Mouse (Mus musculus) myocyte (in vitro differentiated cells): ENCODE measurements around the gene Nlrp6.

Source experiments
- CEBPB ChIP-seq: IDR thresholded peaks from 2 replicates; pipeline ENCODE4 v1.6.1; 2011; ENCODE audit warnings: mild to moderate bottlenecking, moderate library complexity; ENCODE audit not compliant: poor library complexity, insufficient read depth, severe bottlenecking
- E2F4 ChIP-seq: IDR thresholded peaks from one replicate; pipeline ENCODE4 v1.6.1; 2011; ENCODE audit warnings: mild to moderate bottlenecking, control low read depth, moderate library complexity; ENCODE audit not compliant: insufficient read depth
- MAX ChIP-seq: IDR thresholded peaks from one replicate; pipeline ENCODE4 v1.6.1; 2011; ENCODE audit warnings: low read depth, mild to moderate bottlenecking, control low read depth
- MYOD1 ChIP-seq, 3 experiments: IDR thresholded peaks; one replicate each; pipeline ENCODE4 v1.6.1; 2011; ENCODE audit warnings: control low read depth in 2 of 3, low read depth in 2 of 3, mild to moderate bottlenecking in 2 of 3, moderate library complexity in 1 of 3; ENCODE audit not compliant: insufficient read length in 2 of 3, control insufficient read depth in 1 of 3
- MYOG ChIP-seq, 3 experiments: IDR thresholded peaks; one replicate each; pipeline ENCODE4 v1.6.1; 2011; ENCODE audit warnings: control low read depth in 2 of 3, low read depth in 2 of 3, mild to moderate bottlenecking in 2 of 3; ENCODE audit not compliant: insufficient read length in 2 of 3, control insufficient read depth in 1 of 3, insufficient read depth in 1 of 3
- POLR2A ChIP-seq: IDR thresholded peaks from one replicate; pipeline ENCODE4 v1.6.1; 2011; ENCODE audit warnings: low read depth, mild to moderate bottlenecking, control low read depth, moderate library complexity; ENCODE audit not compliant: insufficient read length
- POLR2AphosphoS2 ChIP-seq: IDR thresholded peaks from one replicate; pipeline ENCODE4 v1.6.1; 2011; ENCODE audit warnings: low read depth, control low read depth; ENCODE audit not compliant: insufficient read length
- REST ChIP-seq: IDR thresholded peaks from one replicate; pipeline ENCODE4 v1.6.1; 2011; ENCODE audit warnings: mild to moderate bottlenecking, control low read depth, moderate library complexity; ENCODE audit not compliant: insufficient read depth, insufficient read length
- TCF12 ChIP-seq: IDR thresholded peaks from one replicate; pipeline ENCODE4 v1.6.1; 2011; ENCODE audit warnings: mild to moderate bottlenecking, control low read depth; ENCODE audit not compliant: poor library complexity, insufficient read depth, severe bottlenecking
- TCF3 ChIP-seq: IDR thresholded peaks from one replicate; pipeline ENCODE4 v1.6.1; 2011; ENCODE audit warnings: low read depth, control low read depth; ENCODE audit not compliant: insufficient read length
- USF1 ChIP-seq: IDR thresholded peaks from one replicate; pipeline ENCODE4 v1.6.1; 2011; ENCODE audit warnings: low read depth, mild to moderate bottlenecking, control low read depth, moderate library complexity

- TF ChIP-seq TCF12 = no peak
- no peak for TF ChIP-seq E2F4
- peak; percentile 24 for TF ChIP-seq POLR2AphosphoS2
- no peak for TF ChIP-seq POLR2A
- no peak for TF ChIP-seq MYOG (IDR thresholded peaks at IDR 0.05; ENCODE audit: control insufficient read depth in 1 of 3, insufficient read depth in 1 of 3, insufficient read length in 2 of 3, low read depth in 2 of 3)
- TF ChIP-seq USF1 = no peak
- TF ChIP-seq TCF3 = no peak
- TF ChIP-seq MAX = no peak
- TF ChIP-seq REST = no peak
- TF ChIP-seq MYOD1 (IDR thresholded peaks at IDR 0.05; ENCODE audit: control insufficient read depth in 1 of 3, insufficient read length in 2 of 3, low read depth in 2 of 3) = no peak
- no peak for TF ChIP-seq CEBPB
Measured at GRCm38 (mm10) chr7:140949255-140949654, 28.6 kb downstream of the Nlrp6 start.
